Mouse (Mus musculus): ENCODE data around the gene Psmb9.
"Not testable (repeated sequence)": the region's sequence is repeated elsewhere in the genome, so short reads cannot be mapped to it uniquely, and the experiment has no call there.

The Psmb9 gene

GRCm38 (mm10) chr17:34187261-34187916, at the start of gene Psmb9, which contains the start of gene Tap1:
TSS of gene Psmb9 (minus strand) at chr17:34187764.
TSS of gene Tap1 (plus strand) at chr17:34187553.
- DNase-seq (ENCODE audit: low spot score in 2 of 2) = peak; percentile 95 to 98

DNA sequence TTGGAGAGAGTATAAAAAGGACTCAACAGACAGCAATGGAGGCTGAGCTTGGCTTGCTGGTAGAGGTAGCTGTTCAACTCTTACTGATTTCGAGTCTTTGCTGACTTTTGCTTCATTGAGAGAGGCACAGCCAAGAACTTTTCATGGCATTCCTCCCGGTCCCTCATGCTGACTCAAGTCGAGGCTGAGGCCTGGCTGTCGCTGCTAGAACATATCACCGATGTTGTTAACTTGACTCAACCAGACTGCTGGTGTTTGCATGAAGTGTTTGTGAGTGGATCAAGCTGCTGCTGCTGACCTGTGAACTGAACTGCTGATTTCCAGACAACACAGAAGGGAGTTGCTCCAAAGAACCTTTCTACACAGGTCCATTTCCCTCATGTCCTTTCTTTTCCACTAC, 49.1 kb upstream of the Psmb9 start:
- peak in 1 of 2 experiments; percentile 59 for DNase-seq (ENCODE audit: low spot score in 2 of 2)

- peak; percentile 36 to 78 for DNase-seq (ENCODE audit: low spot score in 2 of 2)
These were observed 47.4 kb upstream of the Psmb9 start for GRCm38 (mm10) chr17:34234926-34235325.

DNA sequence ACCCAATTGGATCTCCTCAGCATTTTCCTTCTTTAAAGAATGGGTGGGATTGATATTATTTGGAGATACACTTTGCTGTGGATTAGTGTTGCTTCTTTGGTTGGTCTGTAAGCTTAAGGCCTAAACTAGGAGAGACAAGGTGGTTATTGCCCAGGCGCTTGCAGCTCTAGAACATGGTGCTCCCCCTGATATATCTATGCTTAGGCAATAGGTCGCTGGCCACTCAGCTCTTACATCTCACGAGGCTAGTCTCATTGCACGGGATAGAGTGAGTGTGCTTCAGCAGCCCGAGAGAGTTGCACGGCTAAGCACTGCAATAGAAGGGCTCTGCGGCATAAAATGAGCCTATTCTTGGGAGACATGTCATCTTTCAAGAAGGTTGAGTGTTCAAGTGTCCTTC, 44.5 kb upstream of the Psmb9 start:
- DNase-seq (ENCODE audit: low spot score in 2 of 2) = peak in 1 of 2 experiments; percentile 44

DNA sequence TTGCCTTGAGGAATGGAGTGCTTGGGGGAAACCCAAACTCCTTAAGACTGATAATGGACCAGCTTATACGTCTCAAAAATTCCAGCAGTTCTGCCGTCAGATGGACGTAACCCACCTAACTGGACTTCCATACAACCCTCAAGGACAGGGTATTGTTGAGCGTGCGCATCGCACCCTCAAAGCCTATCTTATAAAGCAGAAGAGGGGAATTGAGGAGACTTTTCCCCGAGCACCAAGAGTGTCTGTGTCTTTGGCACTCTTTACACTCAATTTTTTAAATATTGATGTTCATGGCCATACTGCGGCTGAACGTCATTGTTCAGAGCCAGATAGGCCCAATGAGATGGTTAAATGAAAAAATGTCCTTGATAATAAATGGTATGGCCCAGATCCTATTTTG, 43.4 kb upstream of the Psmb9 start:
- peak; percentile 44 to 56 for DNase-seq (ENCODE audit: low spot score in 2 of 2)

DNA sequence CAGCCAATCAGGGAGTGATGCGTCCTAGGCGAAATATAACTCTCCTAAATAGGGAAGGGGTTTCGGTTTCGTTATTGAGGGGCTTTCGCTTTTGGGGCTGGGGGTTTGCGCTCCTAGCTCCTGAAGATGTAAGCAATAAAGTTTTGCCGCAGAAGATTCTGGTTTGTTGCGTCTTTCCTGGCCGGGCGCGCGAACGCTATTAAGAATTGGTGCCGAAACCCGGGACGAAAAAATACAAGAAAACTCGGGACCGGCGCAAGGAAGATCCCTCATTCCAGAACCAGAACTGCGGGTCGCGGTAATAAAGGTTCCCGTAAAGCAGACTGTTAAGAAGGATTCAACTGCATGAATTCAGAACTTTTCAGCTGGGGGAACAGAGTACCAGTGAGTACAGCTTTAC, 38.3 kb upstream of the Psmb9 start:
- peak in 1 of 2 experiments; percentile 73 for DNase-seq (ENCODE audit: low spot score in 2 of 2)

GRCm38 (mm10) chr17:34225426-34225825, 37.9 kb upstream of the Psmb9 start:
- peak in 1 of 2 experiments; percentile 54 for DNase-seq (ENCODE audit: low spot score in 2 of 2)

GRCm38 (mm10) chr17:34224816-34225215, 37.3 kb upstream of the Psmb9 start:
- DNase-seq (ENCODE audit: low spot score in 2 of 2) = peak in 1 of 2 experiments; percentile 16

- DNase-seq (ENCODE audit: low spot score in 2 of 2) = not testable (repeated sequence)
These were observed 32.8 kb upstream of the Psmb9 start for GRCm38 (mm10) chr17:34220401-34220800.

GRCm38 (mm10) chr17:34219801-34220200, 32.2 kb upstream of the Psmb9 start:
- DNase-seq (ENCODE audit: low spot score in 2 of 2) = not testable (repeated sequence)

DNA sequence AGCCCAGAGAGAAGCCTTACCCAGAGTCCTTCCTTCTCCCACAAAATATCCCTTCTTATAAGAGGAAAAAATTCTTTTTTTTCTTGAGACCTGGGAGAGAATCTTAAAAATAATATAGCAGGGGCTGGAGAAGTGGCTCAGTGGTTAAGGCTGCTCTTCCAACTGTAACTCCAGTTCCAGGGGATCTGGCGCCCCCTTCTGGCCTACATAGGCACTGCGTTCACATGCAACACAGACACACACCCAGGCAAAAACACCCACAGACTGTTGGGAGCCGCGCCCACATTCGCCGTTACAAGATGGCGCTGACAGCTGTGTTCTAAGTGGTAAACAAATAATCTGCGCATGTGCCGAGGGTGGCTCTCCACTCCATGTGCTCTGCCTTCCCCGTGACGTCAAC, 31.5 kb upstream of the Psmb9 start:
- DNase-seq (ENCODE audit: low spot score in 2 of 2) = not testable (repeated sequence)

DNA sequence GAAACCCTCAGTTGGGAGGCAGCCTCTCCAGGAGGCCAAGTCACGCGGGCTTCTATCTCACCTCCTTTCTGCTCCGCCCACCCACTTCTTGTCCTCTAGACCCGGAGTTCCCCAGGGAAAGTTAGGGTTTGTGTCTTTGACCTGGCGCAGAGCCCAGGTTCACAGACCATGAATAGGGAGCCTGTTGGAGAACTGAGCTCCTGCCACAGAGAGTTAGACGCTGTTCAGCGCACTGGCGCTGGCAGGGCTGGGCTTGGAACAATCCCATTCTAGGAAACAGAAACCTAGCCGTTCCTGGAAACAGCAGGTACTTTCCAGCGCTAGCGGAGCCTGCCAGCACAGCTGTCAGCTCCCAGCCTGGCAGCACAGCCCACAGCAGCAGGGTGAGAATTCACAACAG, 31.1 kb upstream of the Psmb9 start:
- DNase-seq (ENCODE audit: low spot score in 2 of 2) = no peak

DNA sequence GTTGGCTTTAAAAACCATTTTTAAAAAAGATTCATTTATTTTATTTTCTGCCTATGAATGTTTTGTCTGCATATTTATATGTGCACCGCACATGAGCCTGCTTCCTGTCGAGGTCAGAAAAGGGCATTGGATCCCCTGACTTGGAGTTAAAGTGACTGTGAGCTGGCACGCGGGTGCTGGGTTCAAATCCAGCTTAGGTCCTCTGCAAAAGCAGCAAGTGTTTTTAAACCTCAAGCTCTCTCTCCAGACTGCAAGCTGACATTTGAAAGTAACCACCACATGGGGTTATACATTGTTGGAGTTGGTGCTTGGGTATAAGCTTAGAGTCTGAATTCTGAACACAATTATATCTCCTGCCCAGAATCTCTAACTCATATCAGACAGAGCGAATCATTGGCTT, 30.4 kb upstream of the Psmb9 start:
- peak in 1 of 2 experiments; percentile 38 for DNase-seq (ENCODE audit: low spot score in 2 of 2)

- peak in 1 of 2 experiments; percentile 54 for DNase-seq (ENCODE audit: low spot score in 2 of 2)
These were observed 29.8 kb upstream of the Psmb9 start for GRCm38 (mm10) chr17:34217216-34217928.

DNA sequence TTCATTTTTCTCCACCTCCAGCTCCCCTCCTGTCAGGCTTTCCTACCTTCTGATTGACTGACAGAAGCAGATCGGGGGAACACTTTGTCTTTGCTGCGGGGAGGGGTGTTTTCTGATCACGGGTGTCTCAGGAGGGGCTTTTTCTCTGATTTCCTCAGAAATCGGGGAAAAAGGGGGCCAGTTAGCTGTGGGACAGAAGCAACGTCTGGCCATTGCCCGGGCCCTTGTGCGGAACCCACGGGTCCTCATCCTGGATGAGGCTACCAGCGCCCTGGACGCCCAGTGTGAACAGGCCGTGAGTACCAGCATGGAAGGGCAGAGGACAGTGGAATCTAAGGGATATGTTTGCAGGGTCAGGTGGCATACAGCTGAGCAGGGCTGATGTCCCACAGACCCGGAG, 27.6 kb upstream of the Psmb9 start:
- peak in 1 of 2 experiments; percentile 56 for DNase-seq (ENCODE audit: low spot score in 2 of 2)

- peak in 1 of 2 experiments; percentile 55 for DNase-seq (ENCODE audit: low spot score in 2 of 2)
These were observed 26.4 kb upstream of the Psmb9 start for GRCm38 (mm10) chr17:34213936-34214335.

DNA sequence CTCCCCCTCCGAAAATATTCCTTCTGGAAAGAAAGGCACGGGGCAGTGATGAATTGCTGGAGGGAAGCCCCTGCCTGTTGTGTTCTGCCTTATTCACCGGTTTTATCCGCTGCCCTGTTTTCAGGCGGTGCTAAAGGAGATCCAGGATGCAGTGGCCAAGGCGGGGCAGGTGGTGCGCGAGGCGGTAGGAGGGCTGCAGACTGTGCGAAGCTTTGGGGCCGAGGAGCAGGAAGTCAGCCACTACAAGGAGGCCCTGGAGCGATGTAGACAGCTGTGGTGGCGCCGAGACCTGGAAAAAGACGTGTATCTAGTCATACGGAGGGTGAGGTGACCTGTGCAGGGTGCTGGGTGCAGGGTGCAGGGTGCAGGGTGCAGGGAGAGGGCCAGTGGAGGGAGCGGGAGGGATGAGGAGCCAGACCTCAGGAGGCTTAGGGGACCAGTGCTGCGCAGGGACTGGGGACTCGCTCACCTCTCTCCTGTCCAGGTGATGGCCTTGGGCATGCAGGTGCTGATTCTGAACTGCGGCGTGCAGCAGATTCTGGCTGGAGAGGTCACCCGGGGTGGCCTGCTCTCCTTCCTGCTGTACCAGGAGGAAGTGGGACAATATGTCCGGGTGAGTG, 24.3 kb upstream of the Psmb9 start:
- DNase-seq (ENCODE audit: low spot score in 2 of 2) = peak in 1 of 2 experiments; percentile 54

GRCm38 (mm10) chr17:34210599-34210998, 23.0 kb upstream of the Psmb9 start:
- DNase-seq (ENCODE audit: low spot score in 2 of 2) = peak in 1 of 2 experiments; percentile 25

- DNase-seq (ENCODE audit: low spot score in 2 of 2) = peak in 1 of 2 experiments; percentile 53
These were observed 22.1 kb upstream of the Psmb9 start for GRCm38 (mm10) chr17:34209680-34210079.

DNA sequence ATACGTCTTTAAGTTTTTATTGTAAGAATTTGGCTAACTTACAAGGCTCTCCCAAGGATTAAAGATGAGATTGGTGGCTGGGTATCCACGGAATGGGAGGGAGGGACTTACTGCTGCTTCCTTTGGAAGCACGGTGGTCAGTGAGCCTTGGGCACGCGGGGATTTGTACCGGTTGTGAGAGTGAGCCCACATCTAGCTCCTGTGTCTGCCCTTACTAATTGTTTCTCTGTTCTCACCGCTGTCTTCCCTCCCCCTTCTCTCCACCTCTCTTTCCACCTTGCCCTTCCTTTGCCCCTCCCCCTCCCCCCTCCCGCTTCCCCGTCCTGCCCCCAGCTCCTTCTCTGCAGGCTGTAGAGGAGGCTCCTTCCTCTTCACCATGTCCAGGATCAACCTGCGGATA, 20.9 kb upstream of the Psmb9 start:
- DNase-seq (ENCODE audit: low spot score in 2 of 2) = peak in 1 of 2 experiments; percentile 16

GRCm38 (mm10) chr17:34207866-34208265, 20.3 kb upstream of the Psmb9 start:
- peak in 1 of 2 experiments; percentile 32 for DNase-seq (ENCODE audit: low spot score in 2 of 2)

DNA sequence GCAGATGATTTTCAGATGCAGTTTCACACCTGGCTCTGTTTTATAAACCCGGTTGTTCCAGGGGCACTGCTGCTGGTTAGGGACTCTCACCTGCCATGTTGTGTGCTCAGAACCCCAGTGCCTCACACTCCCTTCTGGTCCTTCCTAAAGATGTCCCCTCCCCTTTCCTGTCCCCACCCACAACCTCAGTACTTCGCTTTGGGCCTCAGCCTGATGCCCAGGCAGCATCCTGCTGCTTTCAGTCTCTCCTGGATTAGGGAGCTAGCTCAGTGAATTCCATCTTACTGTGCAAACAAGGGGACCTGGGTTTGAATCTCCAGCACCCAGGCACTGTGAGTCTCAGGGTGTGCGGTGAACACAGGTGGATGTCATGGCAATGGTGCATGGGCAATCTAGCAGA, 19.9 kb upstream of the Psmb9 start:
- peak in 1 of 2 experiments; percentile 39 for DNase-seq (ENCODE audit: low spot score in 2 of 2)
